Mouse (Mus musculus) skeletal muscle tissue, adult 2 months (tissue): ENCODE data around the gene Il21r.

ENCODE experiments used
- DNase-seq: peaks from one replicate; pipeline ENCODE4 v3.0.0-alpha.2; 2012; ENCODE audit warnings: low read depth, low spot score

Il21r gene

GRCm38 (mm10) chr7:125574832-125575231 lies 28.4 kb upstream of the Il21r start:
- DNase-seq = no peak

GRCm38 (mm10) chr7:125575738-125576540 lies 27.3 kb upstream of the Il21r start:
- DNase-seq = no peak

GRCm38 (mm10) chr7:125576982-125577381 lies 26.2 kb upstream of the Il21r start:
- DNase-seq = peak; percentile 69

- no peak for DNase-seq
These were observed 25.6 kb upstream of the Il21r start for GRCm38 (mm10) chr7:125577486-125578088.

GRCm38 (mm10) chr7:125578106-125578505 lies 25.1 kb upstream of the Il21r start:
- no peak for DNase-seq

- DNase-seq = no peak
These were observed 23.5 kb upstream of the Il21r start for GRCm38 (mm10) chr7:125579545-125580219.

- no peak for DNase-seq
These were observed 23.0 kb upstream of the Il21r start for GRCm38 (mm10) chr7:125580220-125580549.

GRCm38 (mm10) chr7:125580625-125581316 lies 22.5 kb upstream of the Il21r start:
- no peak for DNase-seq

GRCm38 (mm10) chr7:125581317-125581672 lies 21.9 kb upstream of the Il21r start:
- peak; percentile 69 for DNase-seq

- no peak for DNase-seq
These were observed 19.8 kb upstream of the Il21r start for GRCm38 (mm10) chr7:125583325-125584004.

GRCm38 (mm10) chr7:125584005-125584369 lies 19.2 kb upstream of the Il21r start:
- DNase-seq = no peak

GRCm38 (mm10) chr7:125586355-125586754 lies 16.9 kb upstream of the Il21r start:
- no peak for DNase-seq

GRCm38 (mm10) chr7:125588721-125589120 lies 14.5 kb upstream of the Il21r start:
- DNase-seq = no peak

GRCm38 (mm10) chr7:125589896-125590295 lies 13.3 kb upstream of the Il21r start:
- no peak for DNase-seq

GRCm38 (mm10) chr7:125593831-125594230 lies 9.4 kb upstream of the Il21r start:
- no peak for DNase-seq

- DNase-seq = peak; percentile 69
These were observed 6.8 kb upstream of the Il21r start for GRCm38 (mm10) chr7:125596406-125596805.

GRCm38 (mm10) chr7:125597083-125597482 lies 6.1 kb upstream of the Il21r start:
- DNase-seq = no peak

- DNase-seq = no peak
These were observed 5.5 kb upstream of the Il21r start for GRCm38 (mm10) chr7:125597516-125598347.

- no peak for DNase-seq
These were observed 3.8 kb upstream of the Il21r start for GRCm38 (mm10) chr7:125599373-125599973.

- no peak for DNase-seq
These were observed 3.1 kb upstream of the Il21r start for GRCm38 (mm10) chr7:125600136-125600535.
